Comparison of ENCODE assay signal across 11 mouse cellular contexts in the genomic region with DNA sequence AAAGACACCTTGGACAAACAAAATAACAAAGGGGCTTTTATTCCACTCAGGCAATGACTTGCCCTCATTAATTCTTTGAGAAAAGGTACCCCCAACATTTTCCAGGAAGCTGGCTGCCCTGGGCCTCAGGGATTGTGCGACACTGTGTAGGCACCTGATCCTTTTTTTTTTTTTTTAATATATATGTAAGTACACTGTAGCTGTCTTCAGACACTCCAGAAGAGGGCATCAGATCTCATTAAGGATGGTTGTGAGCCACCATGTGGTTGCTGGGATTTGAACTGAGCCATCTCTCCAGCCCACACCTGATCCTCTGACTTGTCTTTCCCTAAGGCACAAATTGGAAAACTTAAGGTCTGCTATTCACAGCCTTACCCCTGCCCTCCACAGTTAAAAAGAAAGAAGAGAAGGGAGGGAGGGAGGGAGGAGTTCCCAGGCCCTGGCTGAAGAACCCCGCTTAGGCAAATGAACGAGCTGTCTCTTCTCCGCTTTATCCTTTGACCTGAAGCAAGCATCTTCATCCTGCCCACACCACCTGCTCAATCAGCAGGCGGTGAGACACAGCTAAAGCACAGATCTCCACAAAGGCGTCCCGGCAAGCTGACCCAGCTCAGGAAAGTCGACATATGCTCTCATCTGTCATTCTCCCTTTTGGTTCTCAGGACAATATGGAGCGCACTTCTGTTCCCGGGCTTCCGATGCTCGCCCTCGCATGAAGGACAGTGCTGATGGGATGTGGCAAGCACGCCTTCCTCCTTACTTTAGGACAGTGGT.
DNase-seq lines count a peak whose midpoint lies in the region; ATAC-seq lines count a peak whose summit lies in the region.
"Had no signal": no experiment of that assay in that cellular context is flagged by ENCODE, and none has a peak within 500 bp of the region (broad histone marks: within the 10 kb centered on the region; RNA-seq: fewer than 3 reads in every experiment).

No protein-coding gene starts in this region.

- no peaks in the 10 kb centered on the region for H3K36me3 ChIP-seq in kidney, embryonic 14.5 days (ENCODE audit: control insufficient read depth, insufficient read depth, low read length)
- H3K36me3 ChIP-seq: embryonic facial prominence, embryonic 15.5 days; limb, embryonic 13.5 days had no signal

- peak; percentile 26; the same call in 1 of the 2 replicates for ATAC-seq in kidney, embryonic 14.5 days (ENCODE audit: low FRiP score, low TSS enrichment)

- H3K27ac ChIP-seq in kidney, embryonic 14.5 days (ENCODE audit: low read depth, low read length): no peak overlapping the region
- H3K27ac ChIP-seq: embryonic facial prominence, embryonic 15.5 days; limb, embryonic 13.5 days had no signal

- H3K27me3 ChIP-seq in kidney, embryonic 14.5 days (ENCODE audit: control insufficient read depth, insufficient read depth, low read length): no peaks in the 10 kb centered on the region
- H3K27me3 ChIP-seq: embryonic facial prominence, embryonic 15.5 days; limb, embryonic 13.5 days had no signal

- no peak for DNase-seq in kidney, adult 18-20 months
- DNase-seq in cerebellum, adult 18-20 months: peak; percentile 70 to 80
- DNase-seq in cerebellum, postnatal 14 days: peak; percentile 38 to 65
- DNase-seq in retina, postnatal 1 day: peak; percentile 70
- DNase-seq in thymus, postnatal 36 days: no peak
- DNase-seq in kidney, adult 11 months: no peak
- DNase-seq: layer of hippocampus, postnatal 36 days; lung, postnatal 4 days had no signal

- 55% methylated on average over 14 of the region's 14 CpGs for WGBS in kidney, embryonic 14.5 days

- no peaks in the 10 kb centered on the region for H3K9me3 ChIP-seq in kidney, embryonic 14.5 days (ENCODE audit: control insufficient read depth, low read length)
- H3K9me3 ChIP-seq: embryonic facial prominence, embryonic 15.5 days; limb, embryonic 13.5 days had no signal

- H3K4me2 ChIP-seq in kidney, embryonic 14.5 days (replicated peaks; ENCODE audit: low read depth, low read length): no peak overlapping the region
- H3K4me2 ChIP-seq: embryonic facial prominence, embryonic 15.5 days; limb, embryonic 13.5 days had no signal

- H3K4me3 ChIP-seq in kidney, embryonic 14.5 days (ENCODE audit: low read length): no peak overlapping the region
- H3K4me3 ChIP-seq: embryonic facial prominence, embryonic 15.5 days; limb, embryonic 13.5 days had no signal

- peaks cover 5% of the 10 kb centered on the region; the same call in 1 of the 2 replicates for H3K4me1 ChIP-seq in kidney, embryonic 14.5 days (ENCODE audit: control insufficient read depth, insufficient read depth, low read length)

- H3K9ac ChIP-seq in kidney, embryonic 14.5 days (ENCODE audit: low read depth, low read length): no peak overlapping the region
- H3K9ac ChIP-seq: embryonic facial prominence, embryonic 15.5 days; limb, embryonic 13.5 days had no signal

Comparison
In these comparisons a context has a peak if more than half of its experiments do, and no peak if none do; other contexts are left out.
1. DNase-seq: peak in cerebellum, adult 18-20 months (2 of 2), cerebellum, postnatal 14 days (2 of 2) and retina, postnatal 1 day (single experiment); none in kidney, adult 18-20 months (single experiment), thymus, postnatal 36 days (0 of 2) and kidney, adult 11 months (single experiment).